In genomic region chr13:73628586-73629113, GRCm38 (mm10) we compare ENCODE assay signal across 19 mouse cellular contexts. TPM values are rescaled to one million over a fixed set of nuclear protein-coding genes. Genes with fewer than 3 reads are reported as not detected.
DNase-seq lines count a peak whose midpoint lies in the region; ATAC-seq and TF ChIP-seq lines count a peak whose summit lies in the region.
"Had no signal": no experiment of that assay in that cellular context is flagged by ENCODE, and none has a peak within 500 bp of the region (broad histone marks: within the 10 kb centered on the region; RNA-seq: fewer than 3 reads in every experiment).

No protein-coding gene starts in this region.

- no peaks in the 10 kb centered on the region for H3K9me3 ChIP-seq in forebrain, embryonic 13.5 days (replicated peaks)
- H3K9me3 ChIP-seq in forebrain, embryonic 16.5 days (ENCODE audit: control insufficient read depth, low read length) = no peaks in the 10 kb centered on the region
- no peaks in the 10 kb centered on the region for H3K9me3 ChIP-seq in MEL (replicated peaks; ENCODE audit: insufficient read depth, low read length)
- no peaks in the 10 kb centered on the region for H3K9me3 ChIP-seq in hindbrain, embryonic 16.5 days (ENCODE audit: control insufficient read depth, low read length)

- no peak for TF ChIP-seq RAD21 in MEL (IDR thresholded peaks at IDR 0.05; ENCODE audit: low read depth, low read length)

- no peak overlapping the region for H3K4me3 ChIP-seq in forebrain, embryonic 13.5 days
- no peak overlapping the region for H3K4me3 ChIP-seq in forebrain, embryonic 16.5 days (replicated peaks; ENCODE audit: low read length)
- H3K4me3 ChIP-seq in left cerebral cortex, adult 2 months = no peak overlapping the region
- H3K4me3 ChIP-seq in MEL (ENCODE audit: control insufficient read depth in 1 of 2, insufficient read depth in 1 of 2, low read depth in 2 of 2, low read length in 2 of 2) = peak overlapping the region in 1 of 2 experiments; percentile 17; a peak in 1 of 4 replicates
- no peak overlapping the region for H3K4me3 ChIP-seq in hindbrain, embryonic 16.5 days (ENCODE audit: low read length)
- H3K4me3 ChIP-seq: layer of hippocampus, adult 2 months; myocyte had no signal

- H3K36me3 ChIP-seq in forebrain, embryonic 13.5 days (ENCODE audit: poor library complexity, severe bottlenecking) = peaks cover 5% of the 10 kb centered on the region; the same call in 1 of the 2 replicates
- H3K36me3 ChIP-seq in forebrain, embryonic 16.5 days (ENCODE audit: control insufficient read depth, insufficient read depth) = no peaks in the 10 kb centered on the region
- H3K36me3 ChIP-seq in MEL (ENCODE audit: control insufficient read depth in 1 of 2, insufficient read depth in 2 of 2, low read length in 2 of 2) = peaks cover 0 to 6% of the 10 kb centered on the region in 2 experiments; a peak in 2 of 4 replicates
- no peaks in the 10 kb centered on the region; the same call in 1 of the 2 replicates for H3K36me3 ChIP-seq in hindbrain, embryonic 16.5 days (ENCODE audit: control insufficient read depth, insufficient read depth, low read length)

- DNase-seq in left cerebral cortex, postnatal 4 days = peak; percentile 41
- DNase-seq in left cerebral cortex, adult 2 months (ENCODE audit: extremely low spot score in 1 of 2, low spot score in 2 of 2) = no peak
- DNase-seq in MEL (ENCODE audit: low read depth, low spot score) = peak; percentile 64
- DNase-seq in lung, postnatal 36 days = no peak
- no peak for DNase-seq in retina, postnatal 1 day
- DNase-seq: cerebellum, adult 8-10 months; embryo, embryonic 11 days; lung, embryonic 14.5 days; right cerebral cortex, postnatal 25 days; thymus, postnatal 4 days had no signal

- H3K4me2 ChIP-seq in forebrain, embryonic 13.5 days = peak overlapping the region; percentile 76; the same call in 1 of the 2 replicates
- no peak overlapping the region for H3K4me2 ChIP-seq in forebrain, embryonic 16.5 days (ENCODE audit: low read length)
- peak overlapping the region; percentile 34 for H3K4me2 ChIP-seq in hindbrain, embryonic 16.5 days (ENCODE audit: low read length)
- H3K4me2 ChIP-seq: lung, embryonic 14.5 days had no signal

- H3K79me2 ChIP-seq in MEL (ENCODE audit: control insufficient read depth, insufficient read depth, low read length, poor library complexity) = no peaks in the 10 kb centered on the region

- peaks cover 36% of the 10 kb centered on the region for H3K4me1 ChIP-seq in forebrain, embryonic 13.5 days
- H3K4me1 ChIP-seq in forebrain, embryonic 16.5 days (replicated peaks; ENCODE audit: control insufficient read depth, insufficient read depth, low read length) = peaks cover 28% of the 10 kb centered on the region
- H3K4me1 ChIP-seq in MEL (ENCODE audit: control insufficient read depth in 1 of 2, insufficient read depth in 2 of 2, low read length in 2 of 2) = peaks cover 0 to 24% of the 10 kb centered on the region in 2 experiments; a peak in 2 of 4 replicates
- peaks cover 26% of the 10 kb centered on the region for H3K4me1 ChIP-seq in hindbrain, embryonic 16.5 days (ENCODE audit: control insufficient read depth, insufficient read depth, low read depth, low read length)

- ATAC-seq in forebrain, embryonic 13.5 days = no peak
- ATAC-seq in forebrain, embryonic 16.5 days = no peak
- no peak for ATAC-seq in hindbrain, embryonic 16.5 days

- WGBS in forebrain, embryonic 13.5 days = 78% methylated on average over 11 of the region's 11 CpGs
- 63% methylated on average over 11 of the region's 11 CpGs for WGBS in forebrain, embryonic 16.5 days
- WGBS in hindbrain, embryonic 16.5 days = 67% methylated on average over 11 of the region's 11 CpGs

- no peak overlapping the region for H3K27ac ChIP-seq in forebrain, embryonic 13.5 days
- no peak overlapping the region for H3K27ac ChIP-seq in forebrain, embryonic 16.5 days (ENCODE audit: low read length)
- H3K27ac ChIP-seq in left cerebral cortex, adult 2 months = no peak overlapping the region
- H3K27ac ChIP-seq in MEL (ENCODE audit: control insufficient read depth, low read depth, low read length) = no peak overlapping the region
- no peak overlapping the region; the same call in 1 of the 2 replicates for H3K27ac ChIP-seq in hindbrain, embryonic 16.5 days (ENCODE audit: low read depth, low read length)
- H3K27ac ChIP-seq: kidney, postnatal 0 days; layer of hippocampus, adult 2 months had no signal

- intact Hi-C loops in left cerebral cortex, postnatal 4 days (cut with DNase I) = no loop called here
- intact Hi-C loops in left cerebral cortex, adult 2 months (cut with DNase I) = loop anchor here (5.0 kb wide), 1 partner anchor 201 kb away; no protein-coding TSS in a partner anchor

- TF ChIP-seq EP300 in MEL (IDR thresholded peaks at IDR 0.05; ENCODE audit: low read depth in 1 of 2, low read length in 2 of 2) = peak; percentile 14 to 47; a peak in 3 of 4 replicates

- TF ChIP-seq POLR2A in MEL (IDR thresholded peaks at IDR 0.05; ENCODE audit: control insufficient read depth in 1 of 2, insufficient read depth in 1 of 2, low read depth in 1 of 2, low read length in 2 of 2, poor library complexity in 1 of 2) = no peak

- no peaks in the 10 kb centered on the region for H3K27me3 ChIP-seq in forebrain, embryonic 13.5 days
- H3K27me3 ChIP-seq in forebrain, embryonic 16.5 days (replicated peaks; ENCODE audit: control insufficient read depth, insufficient read depth, low read length) = no peaks in the 10 kb centered on the region
- H3K27me3 ChIP-seq in MEL (ENCODE audit: control insufficient read depth in 1 of 2, insufficient read depth in 2 of 2, low read length in 2 of 2) = no peaks in the 10 kb centered on the region
- H3K27me3 ChIP-seq in hindbrain, embryonic 16.5 days (replicated peaks; ENCODE audit: control insufficient read depth, insufficient read depth, low read length) = no peaks in the 10 kb centered on the region

- TF ChIP-seq CTCF in left cerebral cortex, adult 2 months (IDR thresholded peaks at IDR 0.05) = no peak
- TF ChIP-seq CTCF in MEL (IDR thresholded peaks at IDR 0.05 in 2 of 3, conservative IDR thresholded peaks at IDR 0.05 in 1 of 3; ENCODE audit: control insufficient read depth in 1 of 3, insufficient read depth in 1 of 3, low read depth in 2 of 3, low read length in 3 of 3, poor library complexity in 1 of 3, severe bottlenecking in 1 of 3) = no peak

- H3K9ac ChIP-seq in forebrain, embryonic 13.5 days = no peak overlapping the region
- no peak overlapping the region for H3K9ac ChIP-seq in forebrain, embryonic 16.5 days (replicated peaks; ENCODE audit: low read depth, low read length)
- no peak overlapping the region; the same call in 1 of the 2 replicates for H3K9ac ChIP-seq in MEL (ENCODE audit: control insufficient read depth, low read depth, low read length, poor library complexity, severe bottlenecking)
- H3K9ac ChIP-seq in hindbrain, embryonic 16.5 days (ENCODE audit: low read depth, low read length) = no peak overlapping the region
- H3K9ac ChIP-seq: lung, embryonic 14.5 days had no signal

TF ChIP-seq in MEL, 35 proteins besides CTCF, POLR2A, EP300 and RAD21 (continues in another document):
- TF ChIP-seq UBTF (IDR thresholded peaks at IDR 0.05; ENCODE audit: borderline replicate concordance, insufficient read depth, low read depth, low read length) = no peak
- TF ChIP-seq MAFK (IDR thresholded peaks at IDR 0.05; ENCODE audit: borderline replicate concordance, low read depth, low read length) = no peak
- no peak for TF ChIP-seq USF2 (IDR thresholded peaks at IDR 0.05; ENCODE audit: borderline replicate concordance in 1 of 2, insufficient read depth in 1 of 2, low read depth in 1 of 2, low read length in 2 of 2)
- TF ChIP-seq TCF12 (IDR thresholded peaks at IDR 0.05; ENCODE audit: low read depth, low read length) = peak; percentile 30; the same call in 1 of the 2 replicates
- TF ChIP-seq MYC (IDR thresholded peaks at IDR 0.05; ENCODE audit: low read depth, low read length) = 0 out of 2 replicates have a peak, but pooled peaks have one; percentile 31
- no peak for TF ChIP-seq ZC3H11A (IDR thresholded peaks at IDR 0.05; ENCODE audit: low read depth, low read length)
- TF ChIP-seq ZMIZ1 (IDR thresholded peaks at IDR 0.05; ENCODE audit: low read depth, low read length) = no peak
- peak; percentile 50; the same call in 1 of the 2 replicates for TF ChIP-seq GATA1 (IDR thresholded peaks at IDR 0.05; ENCODE audit: low read depth, low read length)
- no peak for TF ChIP-seq ZNF384 (IDR thresholded peaks at IDR 0.05; ENCODE audit: low read depth, low read length)
- no peak for TF ChIP-seq ZKSCAN1 (IDR thresholded peaks at IDR 0.05; ENCODE audit: low read depth, low read length)

RNA-seq across cellular contexts. Expression of gene Tert, which starts 1.9 kb away (rescaled TPM):
- polyA plus RNA-seq in forebrain, embryonic 13.5 days (2015; fragmentation: Nextera tagmentation; extraction: Ambion mirVana) = 5.6 and 5.9 TPM in 2 replicates
- 5.5 and 7.6 TPM in 2 replicates for polyA plus RNA-seq in forebrain, embryonic 16.5 days (2015; fragmentation: Nextera tagmentation; extraction: Ambion mirVana)
- 10 to 100 TPM; 15.7 to 18.5 TPM for total RNA-seq in left cerebral cortex, postnatal 4 days (2021)
- 1 to 10 TPM; 4.1 to 4.4 TPM for total RNA-seq in left cerebral cortex, adult 2 months (2021)
- total RNA-seq in MEL (2012; rRNA removed) = 1.1 and 1.2 TPM in 2 replicates
- 1 to 10 TPM in 1 of 2 experiments, not detected in 1; 2.0 TPM for polyA plus RNA-seq in MEL (2012; ENCODE audit: insufficient read depth in 1 of 2, insufficient read length in 2 of 2, low read depth in 1 of 2, low replicate concordance in 2 of 2, missing spikeins in 1 of 2)
- 5.6 and 6.1 TPM in 2 replicates for polyA plus RNA-seq in hindbrain, embryonic 16.5 days (2015; fragmentation: Nextera tagmentation; extraction: Ambion mirVana)

RNA-seq across cellular contexts. Expression of gene Clptm1l, which starts 24.8 kb away (rescaled TPM):
- 93.1 and 103 TPM in 2 replicates for polyA plus RNA-seq in forebrain, embryonic 13.5 days (2015; fragmentation: Nextera tagmentation; extraction: Ambion mirVana)
- 125 and 130 TPM in 2 replicates for polyA plus RNA-seq in forebrain, embryonic 16.5 days (2015; fragmentation: Nextera tagmentation; extraction: Ambion mirVana)
- total RNA-seq in left cerebral cortex, postnatal 4 days (2021) = 100 to 1,000 TPM; 110 to 118 TPM
- total RNA-seq in left cerebral cortex, adult 2 months (2021) = 100 to 1,000 TPM; 115 to 123 TPM
- 175 and 197 TPM in 2 replicates for total RNA-seq in MEL (2012; rRNA removed)
- polyA plus RNA-seq in MEL (2012; ENCODE audit: insufficient read depth in 1 of 2, insufficient read length in 2 of 2, low read depth in 1 of 2, low replicate concordance in 2 of 2, missing spikeins in 1 of 2) = 100 to 1,000 TPM; 104 to 201 TPM
- 133 and 138 TPM in 2 replicates for polyA plus RNA-seq in hindbrain, embryonic 16.5 days (2015; fragmentation: Nextera tagmentation; extraction: Ambion mirVana)

RNA-seq across cellular contexts. Expression of gene Slc6a18, which starts 49.2 kb away (rescaled TPM):
- polyA plus RNA-seq in forebrain, embryonic 13.5 days (2015; fragmentation: Nextera tagmentation; extraction: Ambion mirVana) = not detected in 2 replicates
- not detected in 2 replicates for polyA plus RNA-seq in forebrain, embryonic 16.5 days (2015; fragmentation: Nextera tagmentation; extraction: Ambion mirVana)
- not detected for total RNA-seq in left cerebral cortex, postnatal 4 days (2021)
- total RNA-seq in left cerebral cortex, adult 2 months (2021) = not detected
- total RNA-seq in MEL (2012; rRNA removed) = not detected in 2 replicates
- polyA plus RNA-seq in MEL (2012; ENCODE audit: insufficient read depth in 1 of 2, insufficient read length in 2 of 2, low read depth in 1 of 2, low replicate concordance in 2 of 2, missing spikeins in 1 of 2) = not detected
- not detected in 2 replicates for polyA plus RNA-seq in hindbrain, embryonic 16.5 days (2015; fragmentation: Nextera tagmentation; extraction: Ambion mirVana)
- total RNA-seq: granulocyte monocyte progenitor cell, adult 5-6 weeks; layer of hippocampus, adult 2 months; left cerebral cortex, adult 18-20 months had no signal
- polyA plus RNA-seq: heart, embryonic 16.5 days; lung, embryonic 14.5 days; myocyte had no signal

Comparison
In these comparisons a context has a peak if more than half of its experiments do, and no peak if none do; other contexts are left out.
1. DNase-seq: peak in left cerebral cortex, postnatal 4 days (single experiment) and MEL (single experiment); none in left cerebral cortex, adult 2 months (0 of 2), lung, postnatal 36 days (single experiment) and retina, postnatal 1 day (single experiment).